Mouse (Mus musculus) urinary bladder, postnatal 0 days (tissue): Measurements from ENCODE around the gene Olfr1284. TPM values are rescaled to one million over a fixed set of nuclear protein-coding genes. Genes with fewer than 3 reads are reported as not detected.

Source experiments
- polyA plus RNA-seq: library from polyadenylated mRNA; unstranded; fragments of >200 nt; fragmentation: Nextera tagmentation; extraction: Ambion mirVana; gene quantifications from 2 replicates; pipeline ENCODE4 v1.2.1, GENCODE M21; 2015

The Olfr1284 gene
- not detected in 2 replicates for polyA plus RNA-seq

GRCm38 (mm10) chr2:111375222-111375621 lies at the start of gene Olfr1284:
Gene Olfr1284, plus strand, starts transcription at chr2:111375522.

GRCm38 (mm10) chr2:111326220-111326619 lies 49.1 kb upstream of the Olfr1284 start, which contains the start of gene Olfr1281:
Gene Olfr1281, plus strand, starts transcription at chr2:111326520.

GRCm38 (mm10) chr2:111335976-111336375 lies 39.3 kb upstream of the Olfr1284 start, which contains the start of gene Olfr1282:
Gene Olfr1282, minus strand, starts transcription at chr2:111336076.

GRCm38 (mm10) chr2:111366490-111366889 lies 8.8 kb upstream of the Olfr1284 start, which contains the start of gene Olfr1283:
Gene Olfr1283, plus strand, starts transcription at chr2:111366790.

GRCm38 (mm10) chr2:111422931-111423330 lies 47.6 kb downstream of the Olfr1284 start, which contains the start of gene Olfr1286:
Gene Olfr1286, minus strand, starts transcription at chr2:111423115.

Other genes starting within 250 kb of the Olfr1284 start
- not detected in 2 replicates for gene Gm15130, start 222.6 kb upstream of the Olfr1284 start, polyA plus RNA-seq
- not detected in 2 replicates for gene 4930430A15Rik, start 145.9 kb upstream of the Olfr1284 start, polyA plus RNA-seq
- not detected in 2 replicates for gene Olfr1275, start 140.2 kb upstream of the Olfr1284 start, polyA plus RNA-seq
- gene Olfr1276, start 121.0 kb upstream of the Olfr1284 start, polyA plus RNA-seq, result not detected in 2 replicates
- gene Olfr1277, start 101.4 kb upstream of the Olfr1284 start, polyA plus RNA-seq, result not detected in 2 replicates
- gene Olfr1278, start 85.4 kb upstream of the Olfr1284 start, polyA plus RNA-seq, result not detected in 2 replicates
- gene Olfr1279, start 74.9 kb upstream of the Olfr1284 start, polyA plus RNA-seq, result not detected in 2 replicates
- gene Olfr1280, start 61.5 kb upstream of the Olfr1284 start, polyA plus RNA-seq, result not detected in 2 replicates
- gene Olfr1281, start 49.0 kb upstream of the Olfr1284 start, polyA plus RNA-seq, result not detected in 2 replicates
- gene Olfr1282, start 39.4 kb upstream of the Olfr1284 start, polyA plus RNA-seq, result not detected in 2 replicates
- gene Olfr1283, start 8.7 kb upstream of the Olfr1284 start, polyA plus RNA-seq, result not detected in 2 replicates
- gene Olfr1286, start 47.6 kb downstream of the Olfr1284 start, polyA plus RNA-seq, result not detected in 2 replicates
- gene Olfr1287, start 73.6 kb downstream of the Olfr1284 start, polyA plus RNA-seq, result not detected in 2 replicates
- gene Olfr1288, start 98.6 kb downstream of the Olfr1284 start, polyA plus RNA-seq, result not detected in 2 replicates
- gene Olfr1289, start 105.3 kb downstream of the Olfr1284 start, polyA plus RNA-seq, result not detected in 2 replicates
- gene Olfr1290, start 118.3 kb downstream of the Olfr1284 start, polyA plus RNA-seq, result 0.24 and 0.60 TPM in 2 replicates
- not detected in 2 replicates for gene Olfr1291-ps1, start 121.7 kb downstream of the Olfr1284 start, polyA plus RNA-seq
- gene Olfr1293-ps, start 149.7 kb downstream of the Olfr1284 start, polyA plus RNA-seq, result not detected in 2 replicates
- gene Olfr1294, start 164.8 kb downstream of the Olfr1284 start, polyA plus RNA-seq, result not detected in 2 replicates
- not detected in 2 replicates for gene Olfr1295, start 194.2 kb downstream of the Olfr1284 start, polyA plus RNA-seq